Mouse (Mus musculus) liver, adult 2 months (tissue): Measurements from ENCODE around the gene Prickle1. TPM values are rescaled to one million over a fixed set of nuclear protein-coding genes. Genes with fewer than 3 reads are reported as not detected.

Experiments
- DNase-seq: peaks from one replicate; pipeline ENCODE4 v3.0.0-alpha.2; 2011; ENCODE audit warnings: low read depth, low spot score; ENCODE audit errors: extremely low read depth
- H3K27ac ChIP-seq: fragments of 200-500 bp; replicated peaks from 2 replicates; pipeline ENCODE4 v1.5.1; 2012; ENCODE audit warnings: low read depth, mild to moderate bottlenecking, control low read depth, inconsistent platforms, low read length; ENCODE audit not compliant: insufficient read depth
- H3K27me3 ChIP-seq: fragments of 200-500 bp; 2 replicates; pipeline ENCODE4 v1.6.1; 2012; ENCODE audit warnings: mild to moderate bottlenecking, moderate library complexity, low read length, inconsistent platforms; ENCODE audit not compliant: control insufficient read depth, insufficient read depth
- H3K36me3 ChIP-seq: fragments of 200-500 bp; 2 replicates; pipeline ENCODE4 v1.6.1; 2012; ENCODE audit warnings: low read length, inconsistent platforms; ENCODE audit not compliant: control insufficient read depth, insufficient read depth
- H3K4me1 ChIP-seq: fragments of 200-500 bp; 2 replicates; pipeline ENCODE4 v1.6.1; 2011; ENCODE audit warnings: low read length; ENCODE audit not compliant: control insufficient read depth, insufficient read depth
- H3K4me3 ChIP-seq: fragments of 200-500 bp; 2 replicates; pipeline ENCODE4 v1.5.1; 2011; ENCODE audit warnings: low read depth, mild to moderate bottlenecking, control low read depth, low read length, moderate library complexity; ENCODE audit not compliant: insufficient read depth
- H3K79me2 ChIP-seq: fragments of 200-500 bp; 2 replicates; pipeline ENCODE4 v1.6.1; 2012; ENCODE audit warnings: inconsistent platforms, mild to moderate bottlenecking, low read length, moderate library complexity; ENCODE audit not compliant: control insufficient read depth, insufficient read depth
- H3K9ac ChIP-seq: fragments of 200-500 bp; 2 replicates; pipeline ENCODE4 v1.6.1; 2012; ENCODE audit warnings: low read depth, mild to moderate bottlenecking, control low read depth, inconsistent platforms, low read length
- CTCF ChIP-seq: fragments of 200-500 bp; IDR thresholded peaks from 2 replicates; pipeline ENCODE4 v1.5.1; 2011; ENCODE audit warnings: low read depth, low read length, control low read depth
- POLR2A ChIP-seq: fragments of 200-500 bp; IDR thresholded peaks from 2 replicates; pipeline ENCODE4 v1.6.1; 2011; ENCODE audit warnings: low read length, control low read depth; ENCODE audit not compliant: insufficient read depth; ENCODE audit errors: extremely low read depth
- WGBS: fragments of 180-500 bp; shearing (Covaris S2); methylation state at CpG from one replicate; pipeline ENCODE4 v1.1.7; 2018; 5-methylcytosine and 5-hydroxymethylcytosine counted together
- polyA plus RNA-seq: library from polyadenylated mRNA; depleted of rRNA; stranded (reverse); fragments of >200 nt; gene quantifications from 2 replicates; pipeline ENCODE4 v1.2.3, GENCODE M21; 2012; rRNA removed
- total RNA-seq: library from RNA; depleted of rRNA; stranded (reverse); fragments of >200 nt; gene quantifications from 2 replicates; pipeline ENCODE4 v1.2.3, GENCODE M21; 2014; rRNA removed

The Prickle1 gene
- total and polyA plus RNA-seq, 2 experiments, result 1.2 to 1.9 TPM

DNA sequence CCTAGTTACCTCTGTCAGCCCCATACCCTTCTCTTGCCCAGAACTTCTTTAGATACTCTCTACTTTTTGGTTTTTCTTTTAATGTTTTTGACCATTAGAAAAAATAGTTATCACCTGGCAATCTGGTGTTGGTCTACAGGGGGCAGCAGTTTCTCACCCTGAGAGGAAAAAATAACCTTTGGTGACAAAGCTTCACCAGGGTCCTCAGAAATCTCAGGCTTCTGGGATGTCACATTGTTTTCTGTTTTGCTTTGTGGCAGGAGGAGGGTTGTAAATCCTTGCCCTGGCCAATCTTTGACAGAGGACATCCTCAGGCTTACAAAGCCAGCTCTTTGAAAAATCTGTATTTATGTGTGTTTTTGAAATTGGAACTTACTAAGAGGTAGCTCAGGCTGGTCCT is 139.7 kb downstream of the Prickle1 start:
- no peaks in the 10 kb centered on the region for H3K79me2 ChIP-seq
- H3K27ac ChIP-seq, result no peak overlapping the region
- no peak overlapping the region for H3K9ac ChIP-seq
- no peak for TF ChIP-seq CTCF
- no peak for TF ChIP-seq POLR2A
- no peaks in the 10 kb centered on the region for H3K27me3 ChIP-seq
- no peak for DNase-seq
- no peak overlapping the region for H3K4me3 ChIP-seq
- peaks cover 18% of the 10 kb centered on the region for H3K36me3 ChIP-seq
- H3K4me1 ChIP-seq, result no peaks in the 10 kb centered on the region

DNA sequence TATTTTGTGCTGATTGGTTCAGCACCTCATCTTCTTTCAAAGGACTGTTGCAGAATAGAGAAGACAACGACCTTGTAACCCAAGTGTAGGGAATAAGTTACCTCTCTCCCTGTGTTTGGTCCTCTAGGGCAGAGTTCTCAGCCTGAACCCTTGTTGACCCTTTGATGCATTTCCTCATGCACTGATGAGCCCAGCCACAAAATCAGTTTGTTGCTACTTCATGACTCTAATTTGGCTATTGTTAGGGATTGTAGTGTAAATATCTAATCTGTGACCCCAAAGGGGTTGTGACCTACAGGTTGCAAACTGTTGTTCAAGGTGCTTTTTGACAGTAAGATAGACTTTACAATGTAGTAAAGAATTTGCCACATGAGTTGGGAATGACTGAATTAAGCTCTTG is 142.4 kb downstream of the Prickle1 start:
- Histone ChIP-seq H3K27ac (no peak overlapping the region), H3K79me2 (no peaks in the 10 kb centered on the region), H3K4me3 (no peak overlapping the region), H3K36me3 (peaks cover 14% of the 10 kb centered on the region), H3K4me1 (no peaks in the 10 kb centered on the region), H3K9ac (no peak overlapping the region), H3K27me3 (no peaks in the 10 kb centered on the region)
- no peak for TF ChIP-seq CTCF
- DNase-seq, result peak; percentile 9
- 60% methylated on average over 1 of the region's 1 CpGs for WGBS

Other genes starting within 250 kb of the Prickle1 start
- gene Zcrb1, start 197.6 kb downstream of the Prickle1 start, total RNA-seq, result 22.5 and 28.0 TPM in 2 replicates
- gene Zcrb1, start 197.6 kb downstream of the Prickle1 start, polyA plus RNA-seq, result 12.0 TPM in 2 replicates
- gene Pphln1, start 197.5 kb downstream of the Prickle1 start, total RNA-seq, result 11.4 and 11.7 TPM in 2 replicates
- gene Pphln1, start 197.5 kb downstream of the Prickle1 start, polyA plus RNA-seq, result 4.2 TPM in 2 replicates